15 mouse cellular contexts compared by ENCODE assay signal in genomic region chr2:68530228-68530627, GRCm38 (mm10). TPM values are rescaled to one million over a fixed set of nuclear protein-coding genes. Genes with fewer than 3 reads are reported as not detected.
"Had no signal": no experiment of that assay in that cellular context is flagged by ENCODE, and none has a peak within 500 bp of the region (broad histone marks: within the 10 kb centered on the region; RNA-seq: fewer than 3 reads in every experiment).

No protein-coding gene starts in this region.

- ATAC-seq: liver, postnatal 0 days; lung, postnatal 0 days; midbrain, embryonic 13.5 days; midbrain, embryonic 15.5 days had no signal

- DNase-seq: liver, postnatal 0 days; lung, adult 2 months; lung, postnatal 14 days; lung, postnatal 36 days; spleen, adult 18-20 months; thymus, adult 18-20 months; thymus, postnatal 14 days; thymus, postnatal 36 days had no signal

RNA-seq across cellular contexts. Expression of gene 4933409G03Rik, which starts 52.0 kb away (rescaled TPM):
- total RNA-seq: megakaryocyte progenitor cell, adult 5-6 weeks; midbrain, postnatal 0 days; monocyte, adult 5-6 weeks; neutrophil, adult 5-6 weeks had no signal
